Mouse (Mus musculus) CD4-positive helper T cell, adult 2 months (primary cell): ENCODE results near the gene Upp2.

Source experiments
- DNase-seq: peaks from one replicate; pipeline ENCODE4 v3.0.0-alpha.2; 2012; ENCODE audit warnings: low read depth, missing footprints, low spot score

Upp2 gene

DNA sequence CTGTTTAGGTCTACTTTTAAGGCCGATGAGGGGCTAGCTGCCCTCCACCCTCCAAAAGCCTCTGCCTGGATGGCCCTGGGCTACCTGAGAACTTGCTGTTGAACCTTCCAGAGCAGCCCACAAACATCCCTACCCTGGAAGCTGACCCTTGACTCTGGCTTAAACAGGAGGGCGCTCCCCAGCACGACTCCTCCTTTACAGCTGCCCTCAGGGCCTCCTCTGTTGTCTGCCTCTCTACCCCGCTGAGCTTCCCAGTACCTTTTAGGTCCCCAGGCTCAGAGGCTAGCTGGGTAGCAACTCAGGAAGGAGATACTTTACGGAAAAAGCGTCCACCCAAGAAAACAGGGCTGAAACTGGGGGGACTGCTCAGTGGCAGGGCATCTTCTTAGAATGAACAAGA is 15.2 kb upstream of the Upp2 start:
- no peak for DNase-seq

GRCm38 (mm10) chr2:58552296-58552695 is 14.8 kb upstream of the Upp2 start:
- no peak for DNase-seq

DNA sequence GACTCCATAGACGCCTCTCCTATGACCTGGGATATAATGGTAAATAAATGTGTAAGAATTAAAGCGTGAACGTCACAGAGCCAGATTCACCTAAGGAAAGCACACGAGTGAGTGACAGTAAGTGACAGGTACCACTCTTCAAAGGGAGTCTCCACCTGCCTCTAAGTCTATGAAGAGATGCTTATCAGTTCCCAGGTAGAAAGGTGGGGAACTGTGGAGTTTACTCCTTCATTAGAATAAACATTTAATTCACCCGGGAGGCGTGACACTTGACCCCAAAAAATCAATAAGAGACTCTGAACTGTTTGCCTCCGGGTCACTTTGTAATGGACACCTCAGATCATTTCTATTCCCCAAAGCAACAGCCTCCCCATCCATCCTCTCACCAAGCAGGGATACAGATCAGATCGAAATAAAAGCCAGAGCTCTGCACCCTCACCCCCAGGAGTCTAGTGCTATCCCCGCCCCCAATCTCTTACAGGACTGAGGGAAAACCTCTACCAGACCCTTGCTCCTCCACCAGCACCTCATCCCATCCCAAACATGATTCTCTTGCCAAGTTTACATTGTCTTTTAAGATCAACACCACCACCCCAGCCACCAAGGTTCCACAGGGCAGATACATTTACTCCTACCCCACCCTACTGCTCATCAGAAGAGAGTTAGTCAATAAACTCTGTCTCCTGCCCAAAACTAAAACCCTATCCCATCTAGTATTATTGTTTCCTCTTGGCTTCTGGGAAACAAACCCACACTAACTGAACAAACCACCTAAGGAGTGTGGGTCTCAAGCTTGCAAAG is 9.9 kb upstream of the Upp2 start:
- no peak for DNase-seq

DNA sequence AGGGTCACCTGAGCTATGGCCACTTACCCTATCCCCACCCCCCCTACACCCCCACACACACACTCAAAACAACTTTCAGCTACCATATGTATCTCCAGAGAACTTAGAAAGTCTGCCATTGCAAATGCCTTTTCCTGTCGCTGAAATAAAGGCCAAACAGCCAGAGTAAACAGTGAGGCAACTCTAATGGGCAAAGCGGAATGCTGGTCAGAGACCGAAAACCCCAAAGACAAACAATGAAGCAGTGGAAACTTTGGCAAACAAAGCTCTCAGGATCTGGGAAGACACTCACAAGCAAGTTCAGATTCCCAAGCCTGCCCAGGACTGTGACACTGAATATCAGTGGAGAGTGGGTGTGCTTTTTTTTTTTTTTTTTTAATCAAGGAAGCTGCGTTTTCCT is 5.0 kb upstream of the Upp2 start:
- DNase-seq: no peak

DNA sequence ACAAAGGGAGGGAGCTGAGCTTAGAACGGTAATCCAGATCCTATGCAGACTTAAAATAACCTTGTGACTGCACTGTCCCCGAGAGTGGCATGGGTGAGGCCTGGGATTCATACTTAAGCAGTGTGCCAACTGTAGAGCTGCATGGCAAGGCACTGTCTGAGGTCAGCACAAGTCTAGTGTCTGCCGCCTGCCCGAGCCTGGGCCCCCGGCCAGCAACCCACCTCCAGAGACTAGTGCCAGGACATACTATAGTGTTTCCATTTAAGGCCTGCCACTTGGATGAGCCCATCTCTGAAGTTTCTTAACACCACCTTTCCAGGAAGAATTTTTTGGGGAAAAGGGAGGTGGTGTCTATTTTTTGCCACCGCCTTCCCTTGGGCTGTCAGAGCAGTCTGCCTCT is 1.8 kb upstream of the Upp2 start:
- no peak for DNase-seq

DNA sequence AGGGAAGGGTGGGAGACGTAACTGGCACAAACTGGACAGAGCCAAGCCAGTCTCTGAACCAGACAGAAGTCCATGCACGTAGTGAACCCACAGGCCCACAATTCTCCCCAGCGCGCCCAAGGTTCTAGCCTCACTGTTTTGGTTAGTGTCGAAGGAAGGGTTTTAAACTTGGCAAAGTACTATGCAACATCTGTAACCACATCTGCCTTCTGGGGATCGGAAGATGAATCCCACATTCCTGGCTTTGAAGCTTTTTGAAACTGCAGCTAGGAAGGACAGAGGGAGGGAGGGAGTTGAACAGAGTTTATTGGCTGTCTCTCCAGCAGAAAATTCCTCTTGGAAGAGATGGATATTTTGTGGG is 1.1 kb upstream of the Upp2 start:
- no peak for DNase-seq

- peak; percentile 42 for DNase-seq
Measured at GRCm38 (mm10) chr2:58566410-58567065, 560 bp upstream of the Upp2 start.

GRCm38 (mm10) chr2:58567866-58568719 is 995 bp downstream of the Upp2 start:
- no peak for DNase-seq

DNA sequence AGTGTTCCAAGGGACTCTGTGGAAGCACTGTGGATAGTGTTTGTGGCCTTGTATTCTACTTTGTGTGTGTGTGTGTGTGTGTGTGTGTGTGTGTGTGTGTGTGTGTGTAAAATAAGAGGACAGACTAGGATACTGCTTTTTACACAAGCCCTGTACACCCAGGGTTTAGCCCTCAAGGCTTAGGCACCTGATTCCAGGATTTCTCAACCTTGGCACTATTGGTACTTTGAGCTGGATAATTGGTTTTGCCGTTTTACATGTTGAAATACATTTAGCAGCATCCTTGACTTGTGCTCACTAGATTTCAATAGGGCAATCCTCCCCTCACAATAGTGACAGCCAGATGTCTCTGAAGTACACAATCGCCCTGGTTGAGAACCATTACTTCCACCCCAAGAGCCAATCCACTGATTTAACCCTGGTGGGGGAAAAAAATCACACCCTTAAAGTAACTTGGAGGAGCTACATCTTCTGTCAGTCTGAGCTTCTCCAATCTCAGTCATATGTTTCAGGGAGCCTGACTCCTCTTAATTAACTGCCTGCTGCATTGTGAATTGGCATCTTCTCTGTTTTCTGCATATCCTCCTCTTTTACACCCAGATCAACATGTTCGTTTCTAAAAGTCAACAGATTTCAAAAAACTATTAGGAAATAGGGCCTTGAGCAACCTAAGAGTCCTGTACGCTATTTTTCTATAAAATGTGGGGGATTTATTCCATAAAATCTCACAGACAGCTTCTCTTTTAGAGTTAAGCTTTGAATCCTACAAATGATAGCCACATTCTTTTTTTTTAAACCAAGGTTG is 1.9 kb downstream of the Upp2 start:
- DNase-seq: no peak

DNA sequence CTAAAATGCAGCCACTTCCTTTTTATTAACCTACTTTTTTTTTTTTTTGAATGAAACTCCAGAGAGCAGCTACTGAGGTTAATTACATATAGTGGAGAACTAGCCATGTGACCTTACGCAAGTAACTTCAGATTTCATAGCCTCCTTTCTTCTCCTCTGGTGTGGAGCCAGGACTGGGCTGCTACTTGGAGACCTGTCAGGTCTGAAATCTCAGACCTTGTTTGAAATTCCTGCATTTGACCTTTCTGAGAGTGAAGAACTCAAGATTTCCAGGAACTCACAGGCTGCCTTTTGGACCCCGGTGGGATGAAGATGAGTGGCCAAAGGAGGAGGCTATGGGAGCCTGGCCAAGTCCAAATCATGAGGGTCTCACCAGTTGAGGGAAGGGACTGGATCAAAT is 7.1 kb downstream of the Upp2 start:
- no peak for DNase-seq

DNA sequence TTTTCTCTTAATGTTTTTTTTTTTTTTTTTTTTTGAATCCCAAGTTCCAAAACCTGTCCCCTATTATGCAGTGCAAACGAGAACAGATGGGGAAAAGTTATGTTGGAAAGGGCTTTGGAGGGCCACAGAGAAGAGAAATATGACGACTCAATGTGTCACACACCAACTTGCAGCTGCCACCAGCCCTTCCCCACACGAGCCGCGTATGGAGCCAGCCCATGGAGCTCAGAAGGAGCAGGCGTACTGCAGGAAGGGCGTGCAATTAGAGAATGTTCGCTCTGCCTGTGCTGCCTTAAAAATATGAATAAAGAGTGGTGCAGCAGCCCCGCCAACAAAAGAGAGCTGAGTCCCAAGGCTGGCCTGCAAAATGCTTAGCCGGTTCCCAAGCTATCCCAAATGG is 19.2 kb downstream of the Upp2 start:
- no peak for DNase-seq

DNA sequence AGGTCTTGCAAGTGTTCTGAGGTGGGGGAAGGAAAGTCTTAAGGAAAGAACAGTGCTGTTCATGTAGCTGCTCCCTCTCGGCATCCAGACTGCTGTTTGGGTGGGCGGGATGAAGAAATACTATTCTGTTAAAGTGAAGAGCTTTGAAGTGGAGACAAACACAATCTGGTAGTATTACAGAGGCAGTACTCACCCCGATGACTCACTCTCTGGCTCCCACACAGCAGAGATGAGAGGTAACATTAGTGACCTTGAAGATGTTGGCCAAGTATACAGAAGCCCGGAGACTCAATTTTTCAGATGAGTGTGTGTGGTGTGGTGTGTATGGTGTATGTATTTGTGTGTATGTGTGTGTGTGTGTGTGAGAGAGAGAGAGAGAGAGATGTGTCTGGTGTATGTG is 22.5 kb downstream of the Upp2 start:
- DNase-seq: no peak

- no peak for DNase-seq
Measured at GRCm38 (mm10) chr2:58590055-58590454, 23.0 kb downstream of the Upp2 start.

DNA sequence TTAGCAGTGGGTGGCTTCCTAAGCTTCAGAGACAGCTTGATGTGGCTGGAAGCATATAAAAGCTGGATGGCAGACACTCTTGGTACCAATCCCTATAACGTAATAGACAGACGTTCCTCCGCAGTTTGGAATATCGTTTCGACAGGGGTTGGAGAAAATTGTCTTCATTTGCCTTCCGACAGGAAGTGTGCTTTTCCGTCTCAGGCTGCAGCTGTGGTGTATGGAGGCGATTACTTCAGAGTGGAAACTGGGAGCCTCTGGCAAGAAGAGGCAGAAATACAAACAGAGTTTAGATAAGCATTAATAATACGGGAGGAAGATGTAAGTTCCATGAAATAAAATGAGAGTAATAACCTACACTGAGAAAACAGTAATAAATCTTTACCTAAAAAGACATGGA is 28.3 kb downstream of the Upp2 start:
- DNase-seq: no peak

DNA sequence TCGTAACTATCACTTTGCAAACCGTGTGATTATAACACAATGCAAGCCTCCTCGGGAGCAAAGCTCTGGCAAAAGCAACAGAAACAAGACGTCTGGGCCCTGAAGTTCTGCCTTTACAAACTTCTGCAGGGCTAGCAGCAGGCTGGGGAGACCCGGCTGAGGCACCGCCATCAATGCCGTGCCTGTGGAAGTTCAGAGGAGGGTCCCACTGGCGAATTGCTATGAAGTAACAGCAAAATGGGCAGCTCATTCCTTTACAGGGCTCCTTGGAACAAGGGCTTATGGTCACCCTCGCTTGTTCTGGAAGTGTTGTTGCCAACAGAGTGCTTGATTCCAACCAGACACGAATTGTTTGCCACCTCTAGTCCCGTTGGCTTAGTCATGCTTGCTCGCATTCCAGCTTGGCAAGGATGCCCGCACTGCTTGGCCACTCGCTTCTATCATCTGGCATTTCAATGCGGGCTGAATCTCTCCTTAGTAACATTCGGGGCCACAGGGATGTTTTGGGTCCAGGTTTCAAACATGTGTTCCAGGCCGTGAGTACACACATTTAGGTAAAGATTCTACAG is 29.8 kb downstream of the Upp2 start:
- no peak for DNase-seq

GRCm38 (mm10) chr2:58597556-58597955 is 30.5 kb downstream of the Upp2 start:
- DNase-seq: no peak

DNA sequence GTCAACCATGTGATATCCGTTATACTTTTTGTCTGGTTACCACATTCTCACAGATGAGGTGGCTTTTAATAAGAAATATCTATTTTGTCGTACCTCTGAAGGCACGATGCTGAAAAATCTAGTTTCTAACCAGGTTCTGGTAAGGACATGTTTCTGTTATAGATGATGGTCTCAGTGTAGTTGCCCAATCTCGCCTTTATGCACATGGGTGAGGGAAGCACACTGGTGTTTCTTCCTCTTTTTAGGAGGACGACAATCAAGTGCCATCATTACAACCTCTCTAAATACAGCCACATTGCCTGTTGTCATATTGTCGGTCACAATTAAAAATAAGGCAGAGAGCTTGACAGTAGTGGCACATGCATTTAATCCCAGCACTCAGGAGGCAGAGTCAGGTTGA is 32.5 kb downstream of the Upp2 start:
- DNase-seq: no peak

DNA sequence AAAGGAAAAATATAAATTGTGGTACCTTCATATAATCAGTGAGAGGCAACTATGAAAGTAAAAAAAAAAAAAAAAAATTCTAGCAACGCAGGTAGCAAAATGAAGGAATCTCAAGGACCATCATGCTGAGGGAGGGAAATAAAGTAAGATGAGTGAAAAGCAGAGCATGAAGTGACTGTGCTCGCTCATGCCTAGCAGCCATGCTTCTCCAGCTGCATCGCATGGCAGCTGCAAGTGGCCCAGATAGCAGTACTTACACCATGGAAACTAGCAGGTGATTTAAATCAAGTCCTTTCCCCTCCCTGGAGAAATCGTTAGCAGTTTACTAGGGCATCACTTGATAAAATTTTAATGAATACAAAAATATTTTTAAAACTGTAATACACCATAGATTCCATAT is 34.3 kb downstream of the Upp2 start:
- no peak for DNase-seq

DNA sequence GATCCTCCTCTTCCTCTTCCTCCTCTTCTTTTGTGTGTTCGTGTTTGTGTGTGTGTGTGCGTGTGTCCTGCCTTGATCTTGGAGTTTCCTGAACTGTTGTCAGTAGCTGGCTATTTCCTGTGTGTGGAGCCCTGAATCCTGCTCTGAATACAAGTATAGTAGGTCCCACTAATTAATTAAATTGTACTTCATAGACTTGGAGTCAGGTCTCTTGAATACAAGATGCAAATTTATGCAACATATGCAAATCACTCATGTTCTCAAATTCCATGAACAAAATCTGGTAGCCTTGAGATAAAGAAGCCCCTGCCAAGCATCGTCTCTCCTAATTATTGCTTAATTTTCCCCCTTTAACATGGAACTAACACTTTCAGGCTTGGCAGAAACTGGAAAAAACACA is 36.3 kb downstream of the Upp2 start:
- DNase-seq: no peak

GRCm38 (mm10) chr2:58604791-58605190 is 37.7 kb downstream of the Upp2 start:
- DNase-seq: no peak

GRCm38 (mm10) chr2:58613720-58614119 is 46.6 kb downstream of the Upp2 start:
- no peak for DNase-seq
